Mouse (Mus musculus): ENCODE measurements at regions not wholly inside any gene's neighbourhood (a gene's known extent, or its start where the extent isn't known, plus 50 kb on each side); places are given as distances from the start of the nearest gene placed in this dataset.

- TF ChIP-seq POLR2A (IDR thresholded peaks at IDR 0.05; ENCODE audit: borderline replicate concordance, insufficient read depth, low read length): no peak
- TF ChIP-seq CTCF (IDR thresholded peaks at IDR 0.05; ENCODE audit: borderline replicate concordance, insufficient read depth, low read depth, low read length): no peak
Observed at GRCm38 (mm10) chr12:49086076-49086475, 296.4 kb upstream of the Foxg1 start.

All from cerebellum, adult 2 months (tissue).